Mouse (Mus musculus) lung, postnatal 0 days (tissue): ENCODE measurements around the gene Padi6.

Source experiments
- CTCF ChIP-seq: IDR thresholded peaks from 2 replicates; pipeline ENCODE4 v1.5.1; 2016; ENCODE audit warnings: antibody characterized with exemption, mild to moderate bottlenecking
- EP300 ChIP-seq: IDR thresholded peaks from 2 replicates; pipeline ENCODE4 v1.6.1; 2016; ENCODE audit warnings: antibody characterized with exemption, mild to moderate bottlenecking, control low read depth

DNA sequence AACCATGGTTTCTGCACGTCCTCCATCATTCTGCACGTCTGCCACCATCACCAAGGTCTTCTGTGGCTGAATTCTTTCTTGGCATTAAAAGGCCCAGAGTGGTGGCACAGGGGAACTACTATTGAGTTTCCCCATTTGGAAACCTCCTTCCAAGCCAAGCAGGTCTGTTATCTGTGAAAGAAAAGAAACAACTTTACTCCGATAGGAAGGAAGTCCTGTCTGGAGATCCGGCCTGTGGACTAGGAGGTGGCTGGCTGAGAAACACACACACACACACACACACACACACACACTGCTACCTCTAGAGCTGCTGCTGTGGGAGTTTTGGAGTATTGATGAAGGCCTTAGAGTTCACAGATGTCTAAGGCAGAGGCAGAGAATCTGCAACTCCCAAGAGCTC, 48.9 kb downstream of the Padi6 start:
- no peak for TF ChIP-seq CTCF
- TF ChIP-seq EP300 = no peak
